Mouse (Mus musculus) bone marrow macrophage, adult 2 months (primary cell): ENCODE measurements at regions not wholly inside any gene's neighbourhood (a gene's known extent, or its start where the extent isn't known, plus 50 kb on each side); places are given as distances from the start of the nearest gene placed in this dataset.

Experiments used
- H3K27ac ChIP-seq: 2 replicates; pipeline ENCODE4 v1.5.1; 2012; ENCODE audit warnings: low read depth, low read length; ENCODE audit not compliant: insufficient read depth
- H3K4me1 ChIP-seq: 2 replicates; pipeline ENCODE4 v1.6.1; 2012; ENCODE audit warnings: low read length; ENCODE audit not compliant: control insufficient read depth, insufficient read depth
- H3K4me3 ChIP-seq: 2 replicates; pipeline ENCODE4 v1.5.1; 2012; ENCODE audit warnings: mild to moderate bottlenecking, low read length, moderate library complexity; ENCODE audit not compliant: insufficient read depth
- CTCF ChIP-seq: IDR thresholded peaks from 2 replicates; pipeline ENCODE4 v1.5.1; 2012; ENCODE audit warnings: low read depth, mild to moderate bottlenecking, low read length, moderate library complexity
- POLR2A ChIP-seq: IDR thresholded peaks from 2 replicates; pipeline ENCODE4 v1.6.1; 2012; ENCODE audit warnings: mild to moderate bottlenecking, low read depth, low read length, borderline replicate concordance

GRCm38 (mm10) chr11:110880971-110881370 lies 86.9 kb upstream of the Kcnj16 start:
- H3K4me3 ChIP-seq: no peak overlapping the region
- H3K27ac ChIP-seq: no peak overlapping the region
- H3K4me1 ChIP-seq: no peaks in the 10 kb centered on the region
- no peak for TF ChIP-seq CTCF
- no peak for TF ChIP-seq POLR2A

GRCm38 (mm10) chr11:110889354-110890151 lies 78.3 kb upstream of the Kcnj16 start:
- no peak overlapping the region for H3K4me3 ChIP-seq
- TF ChIP-seq CTCF (no peak), POLR2A (no peak)
- no peak overlapping the region for H3K27ac ChIP-seq
- no peaks in the 10 kb centered on the region for H3K4me1 ChIP-seq

GRCm38 (mm10) chr11:110890411-110890810 lies 77.4 kb upstream of the Kcnj16 start:
- Histone ChIP-seq H3K4me3 (no peak overlapping the region), H3K4me1 (no peaks in the 10 kb centered on the region), H3K27ac (no peak overlapping the region)
- TF ChIP-seq CTCF (no peak), POLR2A (no peak)

GRCm38 (mm10) chr11:110902918-110903317 lies 64.9 kb upstream of the Kcnj16 start:
- no peak for TF ChIP-seq POLR2A
- no peak for TF ChIP-seq CTCF
- Histone ChIP-seq H3K27ac (no peak overlapping the region), H3K4me3 (no peak overlapping the region), H3K4me1 (no peaks in the 10 kb centered on the region)
